Mouse (Mus musculus) CH12.LX (cell line): Measurements from ENCODE around the gene Pdk2. TPM values are rescaled to one million over a fixed set of nuclear protein-coding genes. Genes with fewer than 3 reads are reported as not detected.

ENCODE experiments used
- DNase-seq: peaks from one replicate; pipeline ENCODE4 v3.0.0-alpha.2; 2013; ENCODE audit errors: extremely low read depth
- H3K27ac ChIP-seq: 2 replicates; pipeline ENCODE4 v1.5.1; 2012; ENCODE audit warnings: low read depth, mild to moderate bottlenecking, control low read depth, moderate library complexity; ENCODE audit not compliant: insufficient read depth
- H3K27me3 ChIP-seq: replicated peaks from 2 replicates; pipeline ENCODE3; 2012; ENCODE audit warnings: inconsistent platforms
- H3K36me3 ChIP-seq, 2 experiments: replicated peaks in 1 of 2; 2 replicates each; pipeline versions ENCODE3 to v1.6.1; 2012; ENCODE audit warnings: inconsistent platforms in 1 of 2, low read length in 1 of 2, mild to moderate bottlenecking in 1 of 2, mixed read lengths in 1 of 2, moderate library complexity in 1 of 2; ENCODE audit not compliant: control insufficient read depth in 1 of 2, insufficient read depth in 1 of 2
- H3K4me1 ChIP-seq, 2 experiments: 2 replicates each; pipeline ENCODE4 v1.6.1; 2012; ENCODE audit warnings: inconsistent platforms in 1 of 2, moderate library complexity in 1 of 2; ENCODE audit not compliant: insufficient read depth in 2 of 2, control insufficient read depth in 1 of 2
- H3K4me2 ChIP-seq: 2 replicates; pipeline ENCODE4 v1.6.1; 2012; ENCODE audit warnings: low read depth, mild to moderate bottlenecking, control low read depth; ENCODE audit not compliant: poor library complexity, insufficient read depth, severe bottlenecking
- H3K4me3 ChIP-seq, 3 experiments: fragments of 150-350 bp in 1 of 3; sonication (generic) in 1 of 3; replicated peaks in 1 of 3; 2 replicates each; pipeline versions ENCODE3 to v1.5.1; 2011 to 2012; ENCODE audit warnings: low read depth in 2 of 3, low read length in 2 of 3, mild to moderate bottlenecking in 2 of 3, moderate library complexity in 2 of 3, control low read depth in 1 of 3, improper control_type of control experiment in 1 of 3, inconsistent platforms in 1 of 3, mixed read lengths in 1 of 3; ENCODE audit not compliant: poor library complexity in 1 of 3
- H3K79me2 ChIP-seq: replicated peaks from 2 replicates; pipeline ENCODE4 v1.6.1; 2012; ENCODE audit warnings: mild to moderate bottlenecking, moderate library complexity; ENCODE audit not compliant: control insufficient read depth, poor library complexity, insufficient read depth, severe bottlenecking; ENCODE audit errors: extremely low read depth
- H3K9ac ChIP-seq: 2 replicates; pipeline ENCODE4 v1.6.1; 2012; ENCODE audit warnings: low read depth, mild to moderate bottlenecking, control low read depth, moderate library complexity; ENCODE audit not compliant: insufficient read depth
- H3K9me3 ChIP-seq: replicated peaks from 2 replicates; pipeline ENCODE3; 2012; ENCODE audit warnings: low read length, inconsistent platforms, mixed read lengths
- BHLHE40 ChIP-seq: IDR thresholded peaks from 2 replicates; pipeline ENCODE4 v1.6.1; 2011; ENCODE audit warnings: mild to moderate bottlenecking, low read depth, low read length, improper control_type of control experiment
- CHD2 ChIP-seq: IDR thresholded peaks from 2 replicates; pipeline ENCODE4 v1.6.1; 2011; ENCODE audit warnings: low read length, improper control_type of control experiment
- E2F4 ChIP-seq: IDR thresholded peaks from 2 replicates; pipeline ENCODE4 v1.6.1; 2011; ENCODE audit warnings: low read depth, low read length, improper control_type of control experiment; ENCODE audit not compliant: insufficient replicate concordance
- ELF1 ChIP-seq: IDR thresholded peaks from 2 replicates; pipeline ENCODE4 v1.6.1; 2014; ENCODE audit warnings: low read depth, mild to moderate bottlenecking, inconsistent platforms, low read length, improper control_type of control experiment
- ETS1 ChIP-seq: conservative IDR thresholded peaks from 2 replicates; pipeline ENCODE4 v1.6.1; 2012; ENCODE audit warnings: low read depth, mild to moderate bottlenecking, inconsistent platforms, low read length, improper control_type of control experiment, moderate library complexity
- IRF4 ChIP-seq: IDR thresholded peaks from 2 replicates; pipeline ENCODE4 v1.6.1; 2014; ENCODE audit warnings: low read depth, mild to moderate bottlenecking, inconsistent platforms, low read length, improper control_type of control experiment
- JUN ChIP-seq: IDR thresholded peaks from 2 replicates; pipeline ENCODE4 v1.6.1; 2011; ENCODE audit warnings: low read depth, mild to moderate bottlenecking, low read length, improper control_type of control experiment, moderate library complexity; ENCODE audit not compliant: insufficient read depth
- JUND ChIP-seq: conservative IDR thresholded peaks from 2 replicates; pipeline ENCODE4 v1.6.1; 2011; ENCODE audit warnings: low read depth, low read length, improper control_type of control experiment
- KAT2A ChIP-seq: IDR thresholded peaks from 2 replicates; pipeline ENCODE4 v1.6.1; 2012; ENCODE audit warnings: low read length, improper control_type of control experiment, inconsistent platforms; ENCODE audit not compliant: insufficient replicate concordance
- MAFK ChIP-seq: IDR thresholded peaks from 2 replicates; pipeline ENCODE4 v1.6.1; 2011; ENCODE audit warnings: low read length, improper control_type of control experiment; ENCODE audit not compliant: insufficient replicate concordance
- MAX ChIP-seq: IDR thresholded peaks from 2 replicates; pipeline ENCODE4 v1.6.1; 2011; ENCODE audit warnings: low read length, improper control_type of control experiment
- MAZ ChIP-seq: IDR thresholded peaks from 2 replicates; pipeline ENCODE4 v1.6.1; 2012; ENCODE audit warnings: low read depth, mild to moderate bottlenecking, inconsistent platforms, low read length, improper control_type of control experiment, moderate library complexity
- MEF2A ChIP-seq: IDR thresholded peaks from 2 replicates; pipeline ENCODE4 v1.6.1; 2014; ENCODE audit warnings: low read depth, mild to moderate bottlenecking, inconsistent platforms, low read length, improper control_type of control experiment, borderline replicate concordance
- MXI1 ChIP-seq: IDR thresholded peaks from 2 replicates; pipeline ENCODE4 v1.6.1; 2011; ENCODE audit warnings: mild to moderate bottlenecking, low read depth, low read length, improper control_type of control experiment
- MYC ChIP-seq: IDR thresholded peaks from 2 replicates; pipeline ENCODE4 v1.6.1; 2011; ENCODE audit warnings: low read depth, mild to moderate bottlenecking, improper control_type of control experiment, low read length
- SIN3A ChIP-seq: IDR thresholded peaks from 2 replicates; pipeline ENCODE4 v1.6.1; 2012; ENCODE audit warnings: low read length, improper control_type of control experiment, inconsistent platforms
- USF1 ChIP-seq: IDR thresholded peaks from 2 replicates; pipeline ENCODE4 v1.6.1; 2014; ENCODE audit warnings: low read depth, mild to moderate bottlenecking, inconsistent platforms, low read length, improper control_type of control experiment
- USF2 ChIP-seq: conservative IDR thresholded peaks from 2 replicates; pipeline ENCODE4 v1.6.1; 2011; ENCODE audit warnings: low read depth, low read length, improper control_type of control experiment
- ZMIZ1 ChIP-seq: IDR thresholded peaks from 2 replicates; pipeline ENCODE4 v1.6.1; 2012; ENCODE audit warnings: low read depth, mild to moderate bottlenecking, inconsistent platforms, low read length, improper control_type of control experiment
- dilution Hi-C: fragments of 300-500 bp; cut with MboI; formaldehyde crosslinking; loops from 2 replicates; pipeline ENCODE4 v1.14.3; 2020; ENCODE audit warnings: low sequenced_read_pairs; ENCODE audit not compliant: extremely low pct_unique_long_range_greater_than_20kb, extremely low pct_ligation_motif_present
- in situ Hi-C: fragments of 300-500 bp; cut with MboI; formaldehyde crosslinking; loops from 3 replicates; pipeline ENCODE4 v1.14.3; 2019; ENCODE audit warnings: low sequenced_read_pairs, low pct_ligation_motif_present, low pct_unique_long_range_greater_than_20kb, mixed read lengths
- polyA plus RNA-seq: library from polyadenylated mRNA; unstranded; fragments of >175 nt; gene quantifications from 2 replicates; pipeline ENCODE4 v1.2.1, GENCODE M21; 2012; ENCODE audit warnings: low read depth; ENCODE audit not compliant: insufficient read length
- total RNA-seq, 2 experiments: library from RNA; depleted of rRNA; stranded (reverse); fragments of 300-350 nt in 1 of 2; fragments of >200 nt in 1 of 2; gene quantifications; 2 replicates each; pipeline ENCODE4 v1.2.3; 2012 to 2014

Gene Pdk2
- total and polyA plus RNA-seq, 3 experiments = not detected

GRCm38 (mm10) chr11:95082896-95083295, 41.7 kb upstream of the Pdk2 start:
- in situ Hi-C loops = no loop called here

GRCm38 (mm10) chr11:95080783-95081182, 39.6 kb upstream of the Pdk2 start:
- no peaks in the 10 kb centered on the region for H3K79me2 ChIP-seq
- H3K4me2 ChIP-seq = no peak overlapping the region
- H3K9ac ChIP-seq = no peak overlapping the region
- no peak for TF ChIP-seq E2F4
- TF ChIP-seq MAX = no peak
- no peak for TF ChIP-seq USF1
- no peak for TF ChIP-seq IRF4
- TF ChIP-seq JUN = no peak
- TF ChIP-seq ELF1 = no peak
- TF ChIP-seq KAT2A = no peak
- no peak for TF ChIP-seq MYC
- no peak for TF ChIP-seq JUND
- TF ChIP-seq MEF2A = no peak
- TF ChIP-seq MAFK = no peak
- TF ChIP-seq CHD2 = no peak
- TF ChIP-seq SIN3A = no peak
- TF ChIP-seq BHLHE40 = no peak
- no peak for TF ChIP-seq MXI1
- no peak for TF ChIP-seq MAZ
- in situ Hi-C loops (no loop called here), dilution Hi-C loops (no loop called here)
- H3K4me3 ChIP-seq = no peak overlapping the region
- H3K27ac ChIP-seq = no peak overlapping the region
- H3K27me3 ChIP-seq = peaks cover 24% of the 10 kb centered on the region
- peaks cover 34 to 74% of the 10 kb centered on the region in 2 experiments for H3K4me1 ChIP-seq
- no peaks in the 10 kb centered on the region for H3K9me3 ChIP-seq
- H3K36me3 ChIP-seq = no peaks in the 10 kb centered on the region
- no peak for DNase-seq

More at GRCm38 (mm10) chr11:95082896-95083295, 41.7 kb upstream of the Pdk2 start:
- no peak for TF ChIP-seq USF2
- no peak for TF ChIP-seq KAT2A
- TF ChIP-seq ELF1 = peak; percentile 17; the same call in 1 of the 2 replicates
- TF ChIP-seq ZMIZ1 = no peak
- peak; percentile 27 for TF ChIP-seq ETS1
- no peak for TF ChIP-seq MYC
- H3K79me2 ChIP-seq = no peaks in the 10 kb centered on the region
- dilution Hi-C loops = no loop called here
- DNase-seq = no peak
- H3K27me3 ChIP-seq = peaks cover 15% of the 10 kb centered on the region
- no peak overlapping the region for H3K4me2 ChIP-seq
- H3K4me3 ChIP-seq = no peak overlapping the region
- no peaks in the 10 kb centered on the region for H3K36me3 ChIP-seq
- H3K9me3 ChIP-seq = no peaks in the 10 kb centered on the region
- peaks cover 35 to 73% of the 10 kb centered on the region in 2 experiments for H3K4me1 ChIP-seq
- H3K27ac ChIP-seq = no peak overlapping the region
- H3K9ac ChIP-seq = no peak overlapping the region
